28 mouse cellular contexts compared by ENCODE assay signal in the genomic region with DNA sequence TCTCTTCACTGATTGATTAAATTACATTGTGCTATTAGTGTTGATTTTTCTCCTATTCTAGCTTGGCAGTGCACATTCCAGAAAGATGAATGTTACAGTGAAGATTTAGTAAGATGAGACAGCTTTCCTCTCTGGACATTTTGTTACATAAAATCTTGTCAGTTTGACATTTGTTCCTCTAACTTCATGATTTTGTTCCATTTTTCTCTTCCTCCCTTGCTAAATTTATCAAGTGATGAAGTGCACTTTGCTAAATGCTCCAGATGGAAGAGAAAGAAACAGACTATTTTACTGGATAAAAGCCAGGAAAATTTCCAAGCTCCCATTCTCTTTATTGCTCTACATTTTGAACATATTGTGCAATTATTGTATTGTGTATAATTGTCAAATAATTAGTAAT.
DNase-seq lines count a peak whose midpoint lies in the region; ATAC-seq and TF ChIP-seq lines count a peak whose summit lies in the region.
"Had no signal": no experiment of that assay in that cellular context is flagged by ENCODE, and none has a peak within 500 bp of the region (broad histone marks: within the 10 kb centered on the region; RNA-seq: fewer than 3 reads in every experiment).

No protein-coding gene starts in this region.

- no peaks in the 10 kb centered on the region for H3K27me3 ChIP-seq in forebrain, embryonic 14.5 days (replicated peaks; ENCODE audit: control insufficient read depth, insufficient read depth, low read length)
- no peaks in the 10 kb centered on the region for H3K27me3 ChIP-seq in forebrain, embryonic 15.5 days
- no peaks in the 10 kb centered on the region for H3K27me3 ChIP-seq in limb, embryonic 10.5 days (ENCODE audit: low read depth, poor library complexity, severe bottlenecking)
- H3K27me3 ChIP-seq: heart, embryonic 13.5 days; Patski had no signal

- H3K9ac ChIP-seq in forebrain, embryonic 14.5 days (ENCODE audit: low read length): no peak overlapping the region
- no peak overlapping the region for H3K9ac ChIP-seq in forebrain, embryonic 15.5 days (replicated peaks)
- H3K9ac ChIP-seq: heart, embryonic 13.5 days; hindbrain, embryonic 14.5 days had no signal

- DNase-seq in forebrain, embryonic 14.5 days (ENCODE audit: low spot score): peak; percentile 15
- peak in 1 of 2 experiments; percentile 17 for DNase-seq in layer of hippocampus, adult 2 months (ENCODE audit: low spot score in 2 of 2)
- DNase-seq in layer of hippocampus, adult 8-10 months (ENCODE audit: low spot score in 2 of 2): no peak
- peak; percentile 10 for DNase-seq in Muller cell, postnatal 12 days (ENCODE audit: inconsistent ontology term)
- DNase-seq in brain, embryonic 18.5 days (ENCODE audit: low read depth, low spot score): peak; percentile 36
- no peak for DNase-seq in limb, embryonic 10.5 days (ENCODE audit: low spot score)
- DNase-seq: adrenal gland, postnatal 10 days; adrenal gland, postnatal 36 days; cerebellum, adult 11 months; cerebellum, adult 2 months; cerebellum, postnatal 10 days; cerebellum, postnatal 36 days; gastrocnemius, postnatal 10 days; gastrocnemius, postnatal 36 days; heart, adult 2 months; heart, postnatal 14 days; heart, postnatal 4 days had no signal

- ATAC-seq in forebrain, embryonic 14.5 days: no peak
- no peak for ATAC-seq in forebrain, embryonic 15.5 days (replicated peaks)
- no peak for ATAC-seq in cerebellum, adult (ENCODE audit: insufficient number of reproducible peaks, low FRiP score, low TSS enrichment)
- ATAC-seq: forebrain, embryonic 16.5 days; hindbrain, postnatal 0 days; inflammation-experienced regulatory T-cells, adult 6 months; intestine, embryonic 16.5 days; Patski had no signal

- H3K4me3 ChIP-seq in forebrain, embryonic 14.5 days (ENCODE audit: low read depth, low read length): no peak overlapping the region
- H3K4me3 ChIP-seq in forebrain, embryonic 15.5 days: no peak overlapping the region
- no peak overlapping the region for H3K4me3 ChIP-seq in layer of hippocampus, adult 2 months
- no peak overlapping the region for H3K4me3 ChIP-seq in limb, embryonic 10.5 days
- H3K4me3 ChIP-seq: forebrain, embryonic 10.5 days; heart, adult 2 months; heart, embryonic 10.5 days; heart, embryonic 13.5 days had no signal

- TF ChIP-seq CTCF in layer of hippocampus, adult 2 months (conservative IDR thresholded peaks at IDR 0.05): no peak

- H3K9me3 ChIP-seq in forebrain, embryonic 14.5 days (replicated peaks; ENCODE audit: control insufficient read depth, low read length): no peaks in the 10 kb centered on the region
- H3K9me3 ChIP-seq in forebrain, embryonic 15.5 days: no peaks in the 10 kb centered on the region
- no peaks in the 10 kb centered on the region for H3K9me3 ChIP-seq in limb, embryonic 10.5 days (replicated peaks)
- H3K9me3 ChIP-seq: forebrain, embryonic 10.5 days; heart, embryonic 10.5 days; heart, embryonic 13.5 days had no signal

- H3K4me1 ChIP-seq in forebrain, embryonic 14.5 days (ENCODE audit: control insufficient read depth, insufficient read depth, low read length): no peaks in the 10 kb centered on the region
- no peaks in the 10 kb centered on the region for H3K4me1 ChIP-seq in forebrain, embryonic 15.5 days
- H3K4me1 ChIP-seq in limb, embryonic 10.5 days: no peaks in the 10 kb centered on the region
- H3K4me1 ChIP-seq: forebrain, embryonic 10.5 days; heart, embryonic 10.5 days; heart, embryonic 13.5 days had no signal

- H3K27ac ChIP-seq in forebrain, embryonic 14.5 days (ENCODE audit: low read depth, low read length): no peak overlapping the region
- no peak overlapping the region for H3K27ac ChIP-seq in forebrain, embryonic 15.5 days (replicated peaks)
- peak overlapping the region; percentile 67 for H3K27ac ChIP-seq in layer of hippocampus, adult 2 months
- H3K27ac ChIP-seq in limb, embryonic 10.5 days: no peak overlapping the region
- H3K27ac ChIP-seq: forebrain, embryonic 10.5 days; heart, adult 2 months; heart, embryonic 10.5 days; heart, embryonic 13.5 days; hindbrain, embryonic 14.5 days; hindbrain, postnatal 0 days had no signal

- no peaks in the 10 kb centered on the region for H3K36me3 ChIP-seq in forebrain, embryonic 14.5 days (ENCODE audit: control insufficient read depth, insufficient read depth, low read length)
- H3K36me3 ChIP-seq in forebrain, embryonic 15.5 days: no peaks in the 10 kb centered on the region
- no peaks in the 10 kb centered on the region for H3K36me3 ChIP-seq in limb, embryonic 10.5 days
- H3K36me3 ChIP-seq: forebrain, embryonic 10.5 days; heart, embryonic 10.5 days; heart, embryonic 13.5 days had no signal

- H3K4me2 ChIP-seq in forebrain, embryonic 14.5 days (ENCODE audit: low read length): no peak overlapping the region
- no peak overlapping the region for H3K4me2 ChIP-seq in forebrain, embryonic 15.5 days (replicated peaks)
- H3K4me2 ChIP-seq: heart, embryonic 13.5 days; hindbrain, embryonic 14.5 days had no signal

Comparison
In these comparisons a context has a peak if more than half of its experiments do, and no peak if none do; other contexts are left out.
1. DNase-seq: peak in forebrain, embryonic 14.5 days (single experiment), Muller cell, postnatal 12 days (single experiment) and brain, embryonic 18.5 days (single experiment); none in layer of hippocampus, adult 8-10 months (0 of 2) and limb, embryonic 10.5 days (single experiment).